Mouse (Mus musculus) layer of hippocampus, postnatal 36 days (tissue): ENCODE measurements around the gene Ppm1h. TPM values are rescaled to one million over a fixed set of nuclear protein-coding genes. Genes with fewer than 3 reads are reported as not detected.

ENCODE experiments used
- DNase-seq, 2 experiments: peaks; one replicate each; pipeline ENCODE4 v3.0.0; 2022
- total RNA-seq, 2 experiments: library from RNA; stranded (reverse); gene quantifications; 2 replicates each; pipeline ENCODE4 v1.2.3; 2021

The Ppm1h gene
- total RNA-seq, 2 experiments from 2014 or later: 74.1 to 77.7 TPM

DNA sequence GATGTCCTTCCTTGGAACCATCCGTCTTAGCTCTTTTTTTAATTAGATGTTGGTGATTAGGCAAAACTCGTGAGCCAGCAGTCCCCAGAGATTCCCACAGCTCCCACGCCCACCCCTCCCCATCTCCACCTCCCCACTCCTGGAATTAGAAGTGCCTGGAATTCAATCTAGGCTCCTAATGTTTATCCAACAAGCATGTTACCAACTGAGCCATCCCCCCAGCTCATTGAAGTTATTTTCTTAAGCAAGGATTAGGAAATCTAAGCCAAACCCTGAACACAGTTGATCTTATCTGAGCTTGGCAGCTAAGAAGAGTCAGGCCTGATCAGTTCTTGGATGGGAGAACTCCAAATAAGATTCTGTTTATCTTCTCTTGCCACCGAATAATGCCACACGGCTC, 92.4 kb downstream of the Ppm1h start:
- DNase-seq: no peak

DNA sequence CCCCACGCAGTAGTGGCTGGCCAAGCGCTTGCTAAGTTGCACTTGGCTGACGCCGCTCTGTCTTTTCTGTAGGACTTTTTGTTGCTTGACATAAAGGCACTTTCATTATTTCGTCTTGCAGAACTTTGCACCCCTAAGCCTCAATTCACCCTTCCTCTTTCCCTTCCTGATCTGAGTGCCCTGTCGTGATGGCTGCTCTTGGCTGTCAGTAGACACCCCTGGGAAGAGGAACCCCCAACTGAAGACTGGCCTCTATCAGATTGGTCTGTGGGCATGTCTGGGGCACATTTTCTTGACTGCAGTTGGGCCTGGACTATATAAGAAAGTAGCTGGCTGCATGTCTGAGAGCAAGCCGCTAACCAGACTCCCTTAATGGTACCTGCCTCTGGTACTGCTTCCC, 95.6 kb downstream of the Ppm1h start:
- no peak for DNase-seq

DNA sequence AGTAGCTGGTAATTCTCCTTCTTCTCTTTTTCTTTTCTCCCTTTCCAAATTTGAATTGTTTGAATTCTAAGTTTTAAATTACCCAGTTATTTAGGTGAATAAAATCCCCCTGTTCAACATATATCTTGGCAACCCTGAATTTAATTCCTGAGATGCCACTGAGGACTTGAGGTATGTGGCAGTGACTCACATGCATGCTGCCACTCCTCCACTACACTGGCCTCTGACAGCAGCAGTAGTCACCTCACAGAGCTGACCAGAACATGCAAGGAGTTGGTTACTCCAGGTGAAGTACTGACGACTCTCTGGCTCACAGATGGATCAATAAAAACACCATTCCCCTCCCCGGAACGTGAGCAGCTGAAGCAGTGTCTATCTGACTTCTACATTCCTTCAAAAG, 98.9 kb downstream of the Ppm1h start:
- DNase-seq: no peak

DNA sequence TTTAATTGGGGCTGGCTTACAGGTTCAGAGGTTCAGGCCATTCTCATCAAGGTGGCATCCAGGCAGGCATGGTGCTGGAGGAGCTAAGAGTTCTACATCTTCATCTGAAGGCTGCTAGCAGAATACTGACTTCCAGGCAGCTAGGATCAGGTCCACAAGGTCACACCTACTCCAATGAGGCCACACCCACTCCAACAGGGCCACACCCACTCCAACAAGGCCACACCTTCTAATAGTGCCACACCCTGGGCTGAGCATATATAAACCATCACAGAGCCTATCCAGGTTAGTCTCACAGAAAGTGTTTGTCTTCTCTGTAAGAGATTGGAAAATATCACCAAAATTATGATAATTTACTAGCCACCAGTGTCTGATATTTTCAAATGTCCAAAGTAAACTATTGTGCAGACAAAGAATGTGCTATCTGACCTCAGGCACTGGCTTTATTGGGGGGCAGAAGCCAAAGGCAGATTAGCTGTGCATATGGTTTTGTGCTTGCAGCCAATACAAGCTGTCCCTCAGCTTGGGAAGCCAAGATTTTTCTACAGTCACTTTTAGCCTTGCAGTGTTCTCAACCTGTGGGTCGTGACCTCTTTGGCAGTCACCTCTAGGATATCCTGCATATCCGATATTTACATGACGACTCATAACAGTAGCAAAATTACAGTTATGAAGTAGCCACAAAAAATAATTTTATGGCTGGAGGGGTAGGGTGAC, 99.5 kb downstream of the Ppm1h start:
- DNase-seq: no peak

DNA sequence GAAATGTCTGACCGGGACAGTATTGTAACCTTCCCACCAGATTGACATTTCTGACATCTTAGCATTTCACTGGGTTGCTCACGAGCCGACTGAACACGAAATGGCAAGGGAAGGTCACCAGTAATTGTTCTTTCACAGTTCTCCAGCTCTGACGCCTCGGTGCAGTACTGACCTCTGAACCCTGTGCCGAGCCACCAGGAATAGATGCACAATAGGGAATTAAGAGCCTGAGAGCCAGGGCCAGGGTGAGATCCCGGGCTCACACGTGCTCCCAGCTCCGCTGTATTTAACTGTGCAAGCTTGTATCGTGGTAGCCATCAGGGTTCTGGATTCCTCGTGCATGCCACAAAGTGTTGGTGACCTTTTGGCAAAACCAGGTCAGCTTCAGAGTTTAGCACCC, 100.8 kb downstream of the Ppm1h start:
- DNase-seq: no peak

DNA sequence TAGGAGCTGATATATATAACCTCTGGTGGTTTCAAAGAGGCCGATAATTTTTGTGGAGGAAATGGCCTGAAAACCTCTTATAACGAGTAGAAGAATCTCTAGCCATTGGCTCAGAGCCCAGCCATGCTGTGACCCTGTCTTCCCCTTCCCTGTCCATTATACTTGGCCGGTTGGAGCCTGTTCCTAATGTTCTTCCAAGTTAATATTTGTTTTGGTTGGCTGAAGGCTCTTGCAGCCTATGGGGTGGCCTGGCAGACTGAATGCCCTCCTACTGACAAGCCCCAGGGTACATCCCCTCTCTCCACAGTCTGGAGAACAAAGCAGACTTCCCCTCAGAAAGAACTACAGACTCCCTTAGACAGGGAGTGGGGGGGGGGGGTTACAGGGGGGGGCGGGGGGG, 104.2 kb downstream of the Ppm1h start:
- no peak for DNase-seq

DNA sequence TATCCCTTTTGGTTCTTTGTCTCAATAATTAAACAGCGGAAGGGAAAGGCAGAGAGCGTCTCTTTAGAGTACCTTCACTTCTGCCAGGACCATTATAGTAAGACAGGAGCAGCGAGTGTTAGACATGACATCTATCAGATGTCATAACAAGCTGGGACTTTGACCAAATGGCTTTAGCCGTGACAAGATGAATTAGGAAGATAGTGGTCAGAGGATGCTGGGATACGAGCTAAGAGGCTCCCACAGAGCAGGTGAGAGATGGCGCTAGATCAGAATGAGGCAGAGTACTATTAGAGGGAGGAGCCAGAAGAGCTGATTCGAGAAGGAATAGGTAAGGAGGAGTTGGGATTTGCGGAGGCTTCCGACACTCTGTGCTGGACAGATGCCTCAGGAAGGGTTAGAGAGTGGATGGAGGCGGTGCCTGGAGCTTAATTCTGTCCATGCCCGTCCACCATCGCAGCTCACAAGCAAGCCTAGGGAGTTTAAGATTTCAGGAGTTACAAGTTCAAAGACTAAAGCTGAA, 111.1 kb downstream of the Ppm1h start:
- no peak for DNase-seq

DNA sequence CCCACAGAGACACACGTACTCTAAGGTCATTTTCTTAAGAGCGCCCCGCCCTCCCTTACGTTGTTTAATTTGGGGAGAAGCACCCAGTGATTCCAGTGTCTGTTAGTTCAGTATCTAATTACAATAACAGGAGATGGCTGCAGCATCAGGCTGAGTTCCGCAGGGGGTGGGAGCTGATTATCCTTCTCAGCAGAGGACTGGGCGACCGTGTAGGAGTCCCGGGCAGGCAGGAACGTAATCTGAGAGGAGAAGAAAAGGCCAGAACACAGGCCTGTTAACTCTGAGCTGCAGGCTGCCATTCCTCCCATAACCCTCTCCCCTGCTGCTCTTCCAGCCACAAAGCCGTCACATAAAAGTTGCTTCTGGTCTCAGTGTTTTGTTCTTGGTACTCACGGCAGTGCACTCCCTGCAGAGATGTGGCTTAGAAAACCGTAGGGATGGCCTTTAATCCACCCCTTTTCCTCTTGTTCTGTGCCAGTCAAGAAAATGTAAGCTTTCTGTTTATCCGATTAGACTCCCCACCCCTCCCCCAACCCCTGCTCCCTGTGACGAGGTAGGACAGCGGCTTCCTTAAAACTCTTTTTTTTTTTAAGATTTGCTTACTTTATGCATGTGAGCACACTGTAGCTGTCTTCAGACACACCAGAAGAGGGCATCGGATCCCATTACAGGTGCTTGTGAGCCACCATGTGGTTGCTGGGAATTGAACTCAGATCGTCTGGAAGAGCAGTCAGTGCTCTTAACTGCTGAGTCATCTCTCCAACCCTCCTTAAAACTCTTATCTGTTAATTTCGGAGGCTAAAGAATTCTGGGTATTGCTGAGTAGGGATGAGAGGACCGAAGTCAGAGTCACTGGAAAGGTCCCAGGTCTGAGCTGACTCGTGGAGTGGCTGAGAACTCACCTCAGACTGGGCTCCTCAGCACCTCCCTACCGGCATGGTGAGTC, 113.7 kb downstream of the Ppm1h start:
- no peak for DNase-seq

DNA sequence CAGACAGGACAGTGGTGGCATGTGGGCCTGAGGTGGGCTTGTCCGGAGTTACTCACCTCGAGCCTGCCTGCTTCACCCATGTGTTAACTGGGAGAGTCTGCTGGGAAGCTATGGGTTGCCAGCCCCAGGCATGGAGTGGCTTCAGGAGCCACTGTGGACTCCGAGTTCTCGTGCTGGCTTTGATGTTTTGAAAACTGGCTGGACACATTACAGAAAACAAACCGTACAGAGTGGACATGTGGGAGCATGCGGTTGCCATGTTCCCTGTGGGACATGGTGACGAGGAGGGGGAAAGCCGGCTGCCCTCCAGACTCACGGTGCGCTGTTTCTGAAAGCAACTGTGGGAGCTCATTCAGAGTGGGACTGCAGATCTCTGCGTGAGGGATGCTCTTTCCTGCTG, 114.6 kb downstream of the Ppm1h start:
- no peak for DNase-seq

DNA sequence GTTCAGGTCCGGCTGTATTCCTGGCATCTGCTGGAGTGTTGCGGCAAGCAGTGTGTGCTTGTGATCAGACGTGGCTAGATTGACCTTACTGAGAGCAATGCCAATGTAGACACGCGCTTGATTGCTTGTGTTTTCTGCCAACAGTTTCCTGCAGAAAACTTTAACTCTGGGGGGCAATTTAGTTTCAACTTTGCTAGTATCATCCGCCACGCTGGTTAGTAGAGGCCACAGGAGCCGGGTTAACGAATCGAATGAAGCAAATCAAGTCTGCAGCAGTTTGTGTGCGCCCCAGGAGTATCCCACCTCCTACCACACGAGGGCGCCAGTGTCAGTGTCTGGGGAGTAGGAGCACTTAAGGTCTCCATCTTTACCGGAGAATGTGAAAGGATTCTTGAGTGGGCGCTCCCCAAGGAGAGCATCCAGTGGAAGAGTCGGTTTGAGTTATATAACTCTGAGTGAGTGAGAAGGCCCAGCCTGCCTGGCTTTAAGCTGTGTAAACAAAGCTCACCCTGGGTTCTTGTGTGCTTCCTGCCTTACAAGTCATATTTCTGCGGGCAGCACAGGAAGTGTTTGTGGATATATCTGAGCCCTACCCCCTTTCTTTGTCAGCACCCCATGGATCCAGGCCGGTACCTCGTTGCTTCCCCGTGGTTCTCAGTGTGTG, 115.8 kb downstream of the Ppm1h start:
- peak in 1 of 2 experiments; percentile 40 for DNase-seq

DNA sequence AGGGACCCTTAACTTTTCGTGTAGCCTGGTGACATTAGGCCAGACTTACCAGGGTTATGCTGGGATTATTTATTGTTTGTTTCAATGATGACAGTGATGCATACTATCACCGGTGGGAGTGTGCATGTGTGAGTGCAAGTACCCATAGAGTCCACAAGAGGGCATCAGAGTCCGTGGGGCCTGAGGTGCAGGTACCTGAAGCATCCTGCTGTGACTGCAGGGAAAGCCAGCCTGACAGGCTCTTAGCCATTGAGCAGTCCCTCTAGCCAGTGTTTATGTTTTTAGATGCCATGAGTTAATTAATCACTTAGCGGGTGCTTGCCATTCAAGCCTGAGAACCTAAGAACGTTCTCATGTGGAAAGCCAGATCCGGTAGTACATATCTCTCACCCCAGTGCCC, 119.4 kb downstream of the Ppm1h start:
- no peak for DNase-seq

DNA sequence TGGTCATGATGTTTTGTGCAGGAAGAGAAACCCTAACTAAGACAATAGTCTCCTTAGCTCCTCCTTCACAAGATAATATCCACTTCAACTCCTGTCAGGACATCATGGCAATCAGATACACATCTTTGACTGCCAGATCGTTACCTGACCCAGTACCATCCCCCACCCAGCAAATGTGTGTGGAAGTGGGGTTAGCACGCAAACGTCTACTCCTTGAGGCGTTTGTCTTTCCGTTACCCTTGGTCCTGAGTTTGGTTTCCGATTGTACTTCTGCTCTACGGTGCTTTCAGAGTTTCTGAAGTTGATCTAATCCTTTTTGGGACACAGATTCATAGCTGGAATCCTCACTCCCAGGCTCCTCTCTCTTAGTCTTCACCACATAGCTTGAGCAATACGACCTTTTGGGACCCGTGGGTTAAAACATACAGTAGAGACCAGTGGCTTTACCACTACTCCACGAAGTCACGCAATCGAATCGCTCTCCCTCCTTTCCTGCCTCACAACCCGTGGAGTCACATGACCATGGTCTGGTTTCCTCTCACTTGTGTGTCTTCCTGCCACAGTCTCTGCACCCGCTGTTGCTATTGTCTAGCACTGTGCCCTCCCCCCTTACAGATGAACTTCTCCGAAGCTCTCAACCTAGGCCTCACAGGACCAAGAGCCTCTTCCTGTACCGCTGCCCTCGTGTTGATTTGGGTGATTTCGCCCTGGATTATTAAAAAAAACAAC, 121.6 kb downstream of the Ppm1h start:
- no peak for DNase-seq

DNA sequence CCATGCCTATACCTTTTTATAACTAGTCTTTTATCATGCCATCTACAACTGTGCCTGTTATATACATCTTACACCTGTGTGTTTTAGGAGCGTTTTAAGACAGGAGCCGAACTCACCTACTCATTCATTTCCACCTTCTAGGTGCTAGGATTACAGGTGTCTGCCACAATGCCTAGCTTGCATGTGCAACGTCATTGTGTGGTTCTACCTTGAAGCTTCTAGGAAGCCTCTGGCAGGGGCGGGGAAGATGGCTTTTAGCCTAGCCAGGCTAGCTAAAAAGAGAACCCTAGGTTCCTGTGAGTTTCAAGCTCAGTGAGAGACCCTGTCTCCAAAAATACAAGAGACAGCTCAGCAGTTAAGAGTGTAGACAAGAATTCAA, 122.2 kb downstream of the Ppm1h start:
- no peak for DNase-seq

DNA sequence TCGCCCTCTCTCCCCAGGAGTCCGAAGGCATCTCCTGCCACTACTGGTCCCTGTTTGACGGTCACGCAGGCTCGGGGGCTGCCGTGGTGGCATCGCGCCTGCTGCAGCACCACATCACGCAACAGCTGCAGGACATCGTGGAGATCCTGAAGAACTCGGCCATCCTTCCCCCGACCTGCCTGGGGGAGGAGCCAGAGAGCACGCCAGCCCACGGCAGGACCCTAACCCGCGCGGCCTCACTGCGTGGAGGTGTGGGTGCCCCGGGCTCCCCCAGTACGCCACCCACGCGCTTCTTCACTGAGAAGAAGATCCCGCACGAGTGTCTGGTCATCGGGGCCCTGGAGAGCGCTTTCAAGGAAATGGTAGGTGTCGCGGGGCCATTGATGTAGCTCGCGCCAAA, 123.7 kb downstream of the Ppm1h start:
- DNase-seq: no peak

DNA sequence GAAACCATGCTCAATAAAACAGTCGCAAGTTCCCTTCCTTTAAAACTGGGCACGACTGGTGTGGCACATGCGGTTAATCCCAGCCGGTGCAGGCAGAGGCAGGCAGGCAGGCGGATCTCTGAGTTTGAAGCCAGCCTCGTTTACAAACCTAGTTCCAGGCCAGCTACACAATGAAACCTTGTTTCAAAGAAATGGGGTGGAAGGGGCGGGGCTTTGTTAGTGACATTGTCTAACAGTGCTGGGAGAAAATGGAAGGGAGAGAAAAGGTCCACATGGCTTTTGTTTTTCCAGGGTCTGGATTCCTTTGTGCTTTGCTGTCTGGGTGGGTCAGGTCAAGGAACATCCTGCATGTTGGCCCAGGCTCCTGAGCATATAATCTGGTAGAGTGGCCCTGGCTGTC, 124.3 kb downstream of the Ppm1h start:
- DNase-seq: no peak

DNA sequence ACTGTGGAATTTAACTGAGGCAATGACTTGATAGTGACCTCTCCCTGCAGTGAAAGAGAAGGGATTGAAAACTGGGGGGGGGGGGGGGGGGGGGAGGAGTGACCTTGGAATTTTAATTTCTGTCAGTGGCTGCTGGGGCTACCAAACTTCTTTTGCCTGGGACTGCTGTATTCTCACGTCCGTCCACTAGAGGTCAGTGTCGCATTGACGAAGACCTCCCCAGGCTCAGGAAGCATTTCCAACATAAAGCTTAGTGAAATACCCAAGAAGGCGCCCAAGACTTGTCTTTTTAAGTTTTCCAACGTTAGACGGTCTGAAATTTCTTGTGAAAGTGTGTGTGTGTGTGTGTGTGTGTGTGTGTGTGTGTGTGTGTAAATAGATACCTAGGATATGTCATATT, 125.3 kb downstream of the Ppm1h start:
- DNase-seq: peak; percentile 53 to 64

DNA sequence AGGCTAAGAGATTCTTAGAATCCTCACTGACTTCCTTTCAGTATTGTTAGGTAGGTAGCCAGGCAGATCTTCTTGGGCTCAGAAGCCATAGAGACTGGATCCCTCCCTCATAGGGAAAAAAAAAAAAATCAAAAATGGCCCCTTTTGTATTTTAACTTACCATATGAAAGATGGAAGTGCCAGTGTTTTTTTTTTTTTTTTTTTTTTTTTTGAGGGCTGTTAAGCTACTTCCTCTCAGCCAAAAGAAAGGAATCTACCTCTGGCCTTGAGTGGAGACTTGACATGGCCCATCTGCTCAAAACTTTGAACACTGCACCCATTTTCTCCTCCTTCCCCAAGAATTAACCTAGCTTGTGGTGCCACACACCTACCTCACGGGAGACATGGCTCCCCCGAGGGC, 127.3 kb downstream of the Ppm1h start:
- no peak for DNase-seq

DNA sequence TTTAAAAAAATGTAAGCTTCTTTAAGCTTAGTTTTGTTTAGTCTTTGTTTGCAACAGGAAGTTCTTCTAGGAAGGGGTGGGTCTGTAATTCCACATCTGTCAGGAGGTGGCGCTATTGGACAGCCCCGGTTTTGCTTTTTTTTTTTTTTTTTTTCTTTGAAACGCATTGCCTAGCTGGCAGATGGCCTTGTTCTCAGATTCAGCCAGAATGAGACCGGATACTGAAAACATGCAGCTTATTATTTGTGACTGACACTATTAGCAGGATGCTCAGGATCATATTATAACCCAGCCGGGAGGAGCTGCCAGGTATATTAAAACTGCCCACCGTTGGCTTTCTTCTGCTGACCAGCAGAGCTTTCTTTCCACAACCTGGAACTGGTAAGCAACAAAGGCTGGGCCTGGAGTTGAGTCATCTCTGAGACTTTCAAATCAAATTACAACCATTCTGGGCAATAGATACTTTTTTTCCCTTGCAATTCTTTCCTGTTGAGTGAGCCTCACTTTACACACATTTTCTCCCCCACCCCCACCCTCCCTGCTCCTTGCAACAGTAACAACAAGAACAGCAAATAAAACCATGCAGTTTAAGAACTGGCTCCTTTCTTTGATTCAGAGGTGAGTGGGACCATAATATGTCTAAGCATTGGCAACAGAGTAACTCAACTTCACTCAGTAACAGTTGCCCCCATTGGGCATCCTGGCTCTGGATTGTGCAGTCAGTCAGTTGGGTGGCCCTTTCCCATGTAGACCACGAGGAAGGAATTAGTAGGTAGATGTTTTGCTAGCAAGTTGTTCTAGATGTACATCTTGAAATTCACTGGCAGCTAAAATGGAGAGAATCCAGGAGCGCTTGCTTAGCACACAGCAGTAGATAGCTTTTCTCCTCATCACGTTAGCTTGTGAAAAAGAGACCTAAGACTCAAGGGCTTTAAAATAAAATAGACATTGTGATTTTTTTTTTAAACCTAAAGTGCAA, 128.9 kb downstream of the Ppm1h start:
- peak; percentile 44 to 66 for DNase-seq

DNA sequence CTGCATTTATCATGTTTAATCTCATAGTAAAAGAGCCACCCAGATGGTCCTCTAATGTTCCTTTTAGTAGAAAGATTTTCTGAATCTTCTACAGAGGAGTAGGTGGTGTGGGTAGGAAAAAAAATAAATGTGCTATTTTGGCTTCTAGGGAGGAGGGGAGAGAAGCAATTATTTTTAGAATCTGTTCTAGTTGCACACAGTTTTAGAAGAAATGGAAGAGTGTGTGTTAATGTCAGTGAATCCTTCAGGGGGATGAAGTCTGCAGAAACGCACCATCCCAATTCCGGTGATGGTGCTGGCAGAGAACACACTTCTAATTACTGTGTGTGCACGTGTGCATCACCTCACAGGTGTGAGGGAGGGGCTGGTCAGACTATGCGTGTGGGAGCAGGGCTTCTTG, 129.6 kb downstream of the Ppm1h start:
- no peak for DNase-seq

DNA sequence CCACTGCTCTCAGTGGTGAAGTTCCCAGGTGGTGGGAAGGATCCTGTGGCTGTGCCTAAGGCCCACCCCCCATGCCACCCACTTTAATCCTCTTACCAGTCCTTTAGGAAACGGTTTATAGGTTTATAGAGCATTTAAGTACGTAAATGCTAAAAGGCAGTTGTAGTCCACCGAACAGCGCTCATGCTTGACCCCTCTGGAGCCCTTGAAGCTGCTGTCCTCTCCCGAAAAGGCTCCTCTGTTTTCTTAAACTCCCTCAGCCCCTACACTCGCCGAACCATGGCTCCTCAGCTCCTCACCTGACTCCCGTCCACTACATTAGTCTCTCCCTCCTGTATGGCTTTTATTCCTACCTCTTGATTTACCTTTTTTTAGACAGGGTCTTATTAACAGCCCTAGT, 131.3 kb downstream of the Ppm1h start:
- no peak for DNase-seq

DNA sequence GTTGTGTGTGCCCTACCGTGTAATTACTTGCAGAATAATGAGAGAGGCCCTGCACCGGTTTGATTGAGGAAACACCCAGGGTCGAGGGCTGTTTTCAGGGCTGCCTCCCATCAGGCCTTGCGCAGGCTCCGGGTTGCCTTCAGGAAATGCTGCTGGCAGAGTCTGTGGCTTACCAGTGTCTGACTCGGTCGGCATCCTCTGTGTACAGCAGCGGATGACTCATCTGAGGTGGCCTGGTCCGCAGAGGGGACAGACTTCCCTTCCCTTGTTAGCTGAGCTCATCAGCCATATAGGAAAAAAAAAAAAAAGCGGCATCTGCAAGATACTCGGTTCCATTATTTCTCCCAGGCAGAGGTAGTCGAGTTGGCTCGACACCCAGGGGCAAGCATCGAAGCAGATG, 136.5 kb downstream of the Ppm1h start:
- peak in 1 of 2 experiments; percentile 25 for DNase-seq
